Mouse (Mus musculus) lung, postnatal 0 days (tissue): ENCODE results near the gene Ptpro.

Source experiments
- CTCF ChIP-seq: IDR thresholded peaks from 2 replicates; pipeline ENCODE4 v1.5.1; 2016; ENCODE audit warnings: antibody characterized with exemption, mild to moderate bottlenecking
- EP300 ChIP-seq: IDR thresholded peaks from 2 replicates; pipeline ENCODE4 v1.6.1; 2016; ENCODE audit warnings: antibody characterized with exemption, mild to moderate bottlenecking, control low read depth

- TF ChIP-seq CTCF (no peak), EP300 (no peak)
Observed at GRCm38 (mm10) chr6:137495233-137495632, 243.1 kb downstream of the Ptpro start.
